Mouse (Mus musculus) colon, adult 2 months (tissue): Measurements from ENCODE around the gene Camsap3. TPM values are rescaled to one million over a fixed set of nuclear protein-coding genes. Genes with fewer than 3 reads are reported as not detected.

Source experiments
- polyA plus RNA-seq: library from polyadenylated mRNA; depleted of rRNA; stranded (reverse); fragments of >200 nt; gene quantifications from 2 replicates; pipeline ENCODE4 v1.2.3, GENCODE M21; 2012; rRNA removed

The Camsap3 gene
- polyA plus RNA-seq, result 93.5 and 97.2 TPM in 2 replicates

DNA sequence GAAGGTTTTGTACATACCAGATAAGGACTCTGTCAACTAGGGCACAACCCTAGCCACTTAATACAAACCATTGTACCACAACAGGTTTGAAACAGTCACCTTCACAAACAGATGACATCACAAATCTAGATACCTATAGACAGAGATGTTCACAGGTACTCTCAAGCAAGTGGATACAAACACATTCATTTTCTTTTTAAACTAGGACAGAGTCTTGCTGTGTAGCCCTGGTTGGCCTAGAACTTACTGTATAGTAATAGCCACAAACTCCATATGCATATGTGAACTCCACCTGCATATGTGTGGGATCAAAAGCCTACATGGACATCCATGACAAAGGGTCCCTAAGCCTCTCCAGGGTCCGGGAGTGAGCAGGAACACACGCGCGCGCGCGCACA lies at the start of gene Camsap3:
Gene Camsap3 (plus strand): TSS at position 301 of the 398 bp plus-strand sequence.

GRCm38 (mm10) chr8:3567641-3568371 lies 19.3 kb upstream of the Camsap3 start, which contains the start of gene C330021F23Rik:
Gene C330021F23Rik, plus strand, starts transcription at chr8:3567990.

DNA sequence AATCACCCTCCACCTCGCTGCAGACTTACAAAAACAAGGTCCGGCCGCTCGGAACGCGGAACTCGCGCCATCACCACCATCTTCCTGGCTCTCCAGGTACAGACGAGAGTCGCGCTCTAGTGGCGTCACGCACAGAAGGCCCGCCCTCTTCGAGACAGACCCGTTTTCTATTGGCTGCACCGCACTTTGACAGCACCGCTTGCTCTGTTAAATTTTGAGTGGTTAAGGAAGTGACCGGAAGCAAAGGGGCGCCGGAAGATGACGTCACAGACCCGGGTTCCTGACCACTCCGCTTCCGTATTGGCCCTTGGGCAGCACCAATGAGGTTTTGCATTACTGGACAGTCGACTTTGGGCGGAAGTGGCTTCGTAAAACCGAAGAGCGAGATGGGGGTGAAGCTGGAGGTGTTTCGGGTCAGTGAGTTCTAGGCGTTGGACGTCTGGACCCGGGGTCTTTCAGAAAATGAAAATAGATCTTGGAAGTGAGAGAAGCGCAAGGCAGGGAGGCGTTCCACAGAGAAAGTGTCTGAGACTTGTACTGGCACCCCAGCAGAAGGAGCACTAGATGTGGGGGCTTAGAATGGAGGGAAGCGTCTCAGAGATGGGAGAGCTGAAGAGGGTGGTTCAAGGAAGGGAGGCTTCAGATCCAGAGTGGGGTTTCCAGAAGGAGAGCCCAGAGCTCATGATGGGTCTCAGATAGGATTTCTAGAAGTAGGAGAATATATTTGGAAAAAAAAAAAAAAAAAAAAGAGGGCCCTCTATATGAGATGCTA lies 34.3 kb downstream of the Camsap3 start, which contains the start of the genes Xab2 and Pet100:
Gene Xab2 (minus strand): TSS at position 118 of the 772 bp plus-strand sequence.
Gene Pet100 (plus strand): TSS at position 350 of the 772 bp plus-strand sequence.

GRCm38 (mm10) chr8:3625445-3625844 lies 38.4 kb downstream of the Camsap3 start, which contains the start of gene Pcp2:
Gene Pcp2, minus strand, starts transcription at chr8:3625545.

GRCm38 (mm10) chr8:3630647-3631477 lies 43.8 kb downstream of the Camsap3 start, which contains the start of gene Stxbp2:
Gene Stxbp2, plus strand, starts transcription at chr8:3630955.

DNA sequence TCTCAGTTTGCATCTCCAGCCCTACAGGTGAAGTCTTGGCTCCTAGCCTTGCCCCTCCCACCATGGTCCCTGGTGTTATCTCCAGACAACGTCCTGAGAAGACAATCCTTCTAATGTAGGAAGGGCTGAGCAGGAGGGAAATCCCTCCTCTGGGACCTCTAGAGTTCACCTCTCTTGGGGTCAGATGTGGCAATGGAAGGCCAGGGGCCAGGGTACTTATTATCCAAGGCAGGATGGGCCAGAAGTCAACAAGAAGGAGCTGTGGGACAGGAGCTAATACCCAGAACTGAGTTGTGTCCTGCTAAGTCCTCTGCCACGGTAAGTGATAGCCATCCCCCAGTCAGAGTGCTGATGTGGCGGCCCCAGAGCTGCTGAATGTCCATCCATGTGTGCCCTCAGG lies 68.4 kb downstream of the Camsap3 start, which contains the start of gene Retn:
Gene Retn (plus strand): TSS at position 245 of the 400 bp plus-strand sequence.

Other genes starting within 250 kb of the Camsap3 start
- gene A430078G23Rik, start 233.9 kb upstream of the Camsap3 start, polyA plus RNA-seq, result 1.3 and 1.6 TPM in 2 replicates
- gene Arhgef18, start 194.3 kb upstream of the Camsap3 start, polyA plus RNA-seq, result 61.7 and 63.8 TPM in 2 replicates
- 14.6 and 17.2 TPM in 2 replicates for gene Pex11g, start 119.6 kb upstream of the Camsap3 start, polyA plus RNA-seq
- 0.19 TPM in 1 of 2 replicates, not detected in the other for gene Tex45, start 116.4 kb upstream of the Camsap3 start, polyA plus RNA-seq
- 47.9 and 52.0 TPM in 2 replicates for gene Zfp358, start 94.2 kb upstream of the Camsap3 start, polyA plus RNA-seq
- gene Mcoln1, start 86.8 kb upstream of the Camsap3 start, polyA plus RNA-seq, result 326 and 619 TPM in 2 replicates
- 73.1 and 77.5 TPM in 2 replicates for gene Pnpla6, start 71.9 kb upstream of the Camsap3 start, polyA plus RNA-seq
- gene C330021F23Rik, start 19.3 kb upstream of the Camsap3 start, polyA plus RNA-seq, result 0.12 and 4.0 TPM in 2 replicates
- gene Xab2, start 34.0 kb downstream of the Camsap3 start, polyA plus RNA-seq, result 48.7 and 54.3 TPM in 2 replicates
- 3.6 and 4.7 TPM in 2 replicates for gene Pet100, start 34.3 kb downstream of the Camsap3 start, polyA plus RNA-seq
- not detected in 2 replicates for gene Pcp2, start 38.3 kb downstream of the Camsap3 start, polyA plus RNA-seq
- 222 and 231 TPM in 2 replicates for gene Stxbp2, start 43.7 kb downstream of the Camsap3 start, polyA plus RNA-seq
- gene Retn, start 68.5 kb downstream of the Camsap3 start, polyA plus RNA-seq, result 3.7 and 5.5 TPM in 2 replicates
- 0.33 and 0.41 TPM in 2 replicates for gene Mcemp1, start 78.5 kb downstream of the Camsap3 start, polyA plus RNA-seq
- gene Fcor, start 85.1 kb downstream of the Camsap3 start, polyA plus RNA-seq, result 0.50 and 4.1 TPM in 2 replicates
- 25.1 and 37.8 TPM in 2 replicates for gene Trappc5, start 89.0 kb downstream of the Camsap3 start, polyA plus RNA-seq
- gene Fcer2a, start 106.9 kb downstream of the Camsap3 start, polyA plus RNA-seq, result 1.3 and 1.8 TPM in 2 replicates
- not detected in 2 replicates for gene Clec4g, start 133.4 kb downstream of the Camsap3 start, polyA plus RNA-seq
- gene Cd209a, start 161.7 kb downstream of the Camsap3 start, polyA plus RNA-seq, result 0.93 TPM in 1 of 2 replicates, not detected in the other